Mouse (Mus musculus) testis, postnatal 14 days (tissue): ENCODE results near the gene Sh3tc1.
A peak's percentile ranks its signal among the peaks of the same experiment; 100 is the strongest.

Experiments used
- DNase-seq: peaks from one replicate; pipeline ENCODE4 v3.0.0; 2021; ENCODE audit warnings: low spot score

The Sh3tc1 gene

DNA sequence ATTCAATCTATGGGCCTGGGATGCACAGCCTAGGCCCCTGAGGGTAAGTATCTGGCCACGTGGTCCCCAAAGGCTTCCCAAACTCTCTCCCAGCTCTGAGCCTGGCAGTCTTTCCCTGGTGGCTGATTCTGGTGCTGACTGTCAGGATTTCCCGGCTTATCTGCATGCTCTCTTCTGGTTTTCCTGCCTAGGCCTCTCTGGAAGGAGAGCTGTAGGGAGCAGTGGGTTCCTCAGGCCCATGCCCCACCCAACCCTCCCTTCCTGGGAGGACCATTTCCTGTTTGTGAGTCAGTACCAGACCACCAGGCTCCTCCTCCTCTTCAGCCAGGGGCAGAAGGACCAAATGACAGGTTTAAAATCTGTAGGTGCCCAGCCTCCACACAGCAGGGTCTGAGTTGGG lies 17.1 kb downstream of the Sh3tc1 start:
- DNase-seq: no peak

DNA sequence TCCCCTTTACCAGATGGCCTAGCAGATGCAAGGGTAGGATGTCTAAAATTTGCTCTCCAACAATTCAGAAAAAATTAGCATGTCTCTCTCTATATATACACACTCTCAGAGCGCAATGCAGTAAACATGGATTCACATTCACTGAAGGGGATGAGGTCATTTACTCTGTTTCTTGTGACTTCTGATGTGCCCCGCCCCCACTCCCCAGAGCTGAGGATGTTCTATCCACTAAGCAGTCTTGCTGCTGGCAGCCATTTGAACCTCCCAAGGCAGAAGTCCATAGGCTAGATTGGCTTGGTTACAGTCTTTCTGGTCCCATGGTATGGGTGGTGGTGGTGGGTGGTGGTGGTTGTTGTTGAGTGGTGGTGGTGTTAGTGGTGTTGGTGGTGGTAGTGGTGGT lies 17.9 kb downstream of the Sh3tc1 start:
- DNase-seq: no peak

DNA sequence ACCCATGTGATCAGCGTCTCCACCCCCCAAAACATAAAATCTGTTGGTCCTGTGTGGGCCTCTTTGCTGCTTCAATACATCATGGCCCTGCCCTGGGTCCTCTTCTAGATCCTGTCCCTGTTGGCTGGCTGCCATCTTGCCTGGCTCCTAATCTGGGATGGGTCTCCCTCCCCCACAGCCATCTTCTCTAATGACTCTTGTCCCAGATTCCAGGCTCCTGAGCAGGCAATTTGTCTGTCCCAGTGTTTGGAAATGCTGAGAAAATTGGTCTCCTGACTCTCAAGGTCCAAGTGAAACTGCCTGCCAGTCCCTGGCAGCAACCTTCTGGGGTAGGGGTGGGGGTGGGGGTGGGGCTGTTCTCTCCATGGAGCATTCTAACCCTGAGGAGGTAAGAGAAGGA lies 19.9 kb downstream of the Sh3tc1 start:
- no peak for DNase-seq

DNA sequence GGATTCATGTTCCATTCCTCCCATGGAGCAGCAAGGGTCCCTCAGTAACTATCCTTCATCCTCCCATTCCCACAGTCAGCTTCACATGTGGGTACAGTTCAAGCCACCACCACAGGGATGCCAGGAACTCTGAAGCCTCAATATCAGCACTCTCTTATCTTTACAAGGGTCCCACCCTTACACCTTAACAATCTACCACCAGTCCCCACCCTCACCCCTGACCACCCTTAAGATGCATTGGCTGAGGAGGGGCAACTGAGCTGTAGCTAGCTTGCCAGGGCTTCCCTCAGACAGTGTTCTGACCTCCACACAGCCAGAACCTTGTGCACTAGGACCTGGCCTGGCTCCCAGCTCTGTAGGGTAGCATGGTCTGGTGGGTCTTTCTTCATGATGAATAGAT lies 20.4 kb downstream of the Sh3tc1 start:
- DNase-seq: no peak

DNA sequence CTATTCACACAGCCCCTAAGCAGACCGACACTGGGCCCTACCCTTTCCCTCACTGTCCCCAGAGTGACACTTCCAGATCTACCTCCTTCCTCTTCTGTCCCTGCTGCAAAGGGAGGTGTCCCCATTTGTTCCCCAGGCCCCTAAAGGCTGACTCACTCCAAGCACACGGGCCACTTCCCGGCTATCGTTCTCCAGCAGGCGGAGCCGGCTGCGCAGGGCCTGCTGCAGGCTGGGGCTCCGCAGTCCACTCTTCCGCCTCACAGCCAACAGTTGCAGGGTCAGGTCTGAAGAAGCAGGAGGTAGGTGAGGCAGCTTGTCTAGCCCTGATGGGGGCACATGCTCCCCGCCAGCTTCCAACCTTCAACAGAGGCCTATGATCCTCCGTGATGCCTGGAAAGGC lies 21.0 kb downstream of the Sh3tc1 start:
- no peak for DNase-seq

DNA sequence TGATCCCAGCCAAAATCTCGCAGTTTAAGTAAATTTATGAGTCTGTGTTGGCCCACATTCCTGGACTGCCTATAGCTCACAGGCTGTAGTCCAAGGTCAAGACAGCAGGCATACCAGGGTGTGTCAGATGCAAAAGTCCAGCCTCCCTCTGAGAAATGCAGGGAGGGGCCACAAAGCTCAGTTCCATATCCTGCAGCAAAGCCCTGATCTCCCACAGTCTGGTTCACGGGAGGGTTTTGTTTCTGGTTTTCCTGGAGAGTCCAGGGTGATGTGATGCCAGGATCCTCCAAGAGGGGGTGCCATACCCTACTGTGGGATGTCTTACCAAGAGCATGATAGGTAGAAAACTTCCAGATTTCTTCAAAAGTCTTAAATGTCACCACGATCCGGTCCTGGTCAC lies 21.8 kb downstream of the Sh3tc1 start:
- DNase-seq: no peak

DNA sequence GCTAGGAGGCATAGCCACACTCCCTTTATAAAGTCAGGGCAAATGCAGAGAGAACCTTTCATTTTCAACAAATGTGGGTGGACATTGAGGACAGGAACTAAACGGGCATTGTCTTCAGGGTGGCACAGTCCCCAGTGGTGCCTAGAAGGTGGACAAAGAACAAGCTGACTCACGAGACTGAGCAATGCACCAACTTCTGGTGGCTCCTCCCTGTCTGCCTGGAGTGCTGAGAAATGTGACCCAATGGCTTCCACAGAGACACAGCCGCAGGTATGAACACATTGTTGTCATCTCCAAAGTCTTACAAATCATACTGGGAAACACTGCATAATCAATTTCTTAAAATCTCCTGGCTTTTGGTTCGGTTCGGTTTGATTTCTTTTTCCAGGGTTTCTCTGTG lies 22.3 kb downstream of the Sh3tc1 start:
- DNase-seq: no peak

DNA sequence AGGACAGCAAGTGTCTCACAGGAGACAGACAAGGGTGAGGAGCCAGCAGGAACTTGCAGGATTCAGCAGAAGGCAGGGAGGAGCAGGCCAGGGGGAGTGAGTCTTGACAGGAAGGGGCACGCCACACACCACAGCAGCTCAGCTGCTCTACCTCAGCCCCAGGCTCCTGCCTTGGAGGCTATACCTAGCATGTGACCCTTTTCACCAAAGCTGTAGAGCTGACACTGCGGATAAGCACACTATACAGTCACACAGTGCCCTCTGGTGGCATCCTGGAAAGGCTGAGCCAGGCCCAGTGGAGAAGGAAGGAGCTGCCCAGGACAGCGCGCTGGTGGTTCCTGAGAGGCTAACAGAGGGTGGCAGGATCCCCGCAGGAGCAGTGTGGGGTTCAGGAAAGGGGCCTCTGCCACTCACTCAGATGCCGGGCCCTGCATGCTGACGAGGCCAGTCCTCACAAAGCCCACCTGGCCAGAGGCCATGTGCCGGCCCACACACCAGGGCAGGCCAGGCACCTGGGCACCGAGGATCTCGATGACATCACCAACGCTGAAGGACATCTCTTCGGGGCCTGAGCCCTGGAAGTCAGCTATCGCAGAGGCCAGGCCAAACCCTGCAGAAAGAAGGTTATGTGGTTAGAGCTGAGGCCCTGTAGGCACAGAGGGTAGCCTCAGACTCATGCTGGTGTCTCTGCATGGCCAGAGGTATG lies 26.0 kb downstream of the Sh3tc1 start:
- DNase-seq: no peak

DNA sequence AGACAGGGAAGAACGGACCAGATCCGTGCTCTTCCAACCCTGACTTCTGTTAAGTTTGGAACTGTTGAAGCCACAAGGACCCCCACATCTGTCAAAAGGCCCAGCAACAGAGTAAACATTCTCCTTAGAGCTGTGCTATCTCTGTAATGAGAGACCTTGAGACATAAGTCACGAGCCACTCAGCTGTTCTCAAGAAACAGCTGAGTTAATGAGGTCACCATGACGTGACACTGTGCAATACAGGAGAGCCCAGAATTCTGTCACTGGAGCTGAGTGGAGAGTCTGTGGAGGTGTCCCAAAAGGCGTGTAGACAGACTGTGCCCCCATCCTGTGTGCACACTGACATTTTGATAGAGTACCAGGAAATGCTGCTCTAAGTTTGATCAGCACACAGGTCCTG lies 27.3 kb downstream of the Sh3tc1 start:
- no peak for DNase-seq

DNA sequence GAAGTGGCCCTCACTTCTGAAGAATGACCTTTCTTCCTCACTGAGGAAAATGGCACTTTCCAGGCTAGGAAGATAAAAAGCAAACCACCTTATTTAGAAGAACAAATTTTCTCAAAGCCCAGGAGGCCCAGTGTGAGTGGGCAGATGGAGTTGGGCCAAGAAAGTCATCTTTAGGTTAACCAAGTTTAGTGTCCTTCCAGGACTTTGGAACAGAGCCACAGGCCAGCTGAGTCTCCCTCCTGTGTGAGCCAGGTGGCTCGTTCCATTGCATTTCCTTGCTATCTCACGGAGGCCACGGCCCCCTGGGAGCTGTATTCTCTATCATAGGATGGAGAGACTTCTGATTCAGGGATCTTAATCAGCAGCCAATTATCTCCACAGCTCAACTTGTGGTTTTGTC lies 28.9 kb downstream of the Sh3tc1 start:
- DNase-seq: no peak

DNA sequence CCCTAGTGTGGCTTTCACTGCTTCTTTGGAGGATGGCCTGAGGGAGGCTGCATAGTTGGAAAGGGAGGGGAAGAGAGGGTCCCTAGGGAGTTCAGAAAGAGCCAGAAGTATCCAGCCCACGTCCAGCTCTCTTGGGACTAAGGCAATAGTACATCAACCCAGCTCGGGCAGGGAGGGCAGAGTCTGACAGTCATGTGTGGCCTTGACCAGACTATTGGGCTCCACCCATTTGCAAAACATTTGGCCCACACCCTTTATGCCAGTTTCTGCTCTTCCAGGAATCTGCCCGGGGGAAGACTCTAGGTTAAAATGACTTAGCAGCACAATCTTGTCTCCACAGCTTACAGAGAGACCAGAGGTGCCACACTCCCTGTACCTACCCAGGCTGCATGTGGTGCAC lies 29.3 kb downstream of the Sh3tc1 start:
- no peak for DNase-seq

DNA sequence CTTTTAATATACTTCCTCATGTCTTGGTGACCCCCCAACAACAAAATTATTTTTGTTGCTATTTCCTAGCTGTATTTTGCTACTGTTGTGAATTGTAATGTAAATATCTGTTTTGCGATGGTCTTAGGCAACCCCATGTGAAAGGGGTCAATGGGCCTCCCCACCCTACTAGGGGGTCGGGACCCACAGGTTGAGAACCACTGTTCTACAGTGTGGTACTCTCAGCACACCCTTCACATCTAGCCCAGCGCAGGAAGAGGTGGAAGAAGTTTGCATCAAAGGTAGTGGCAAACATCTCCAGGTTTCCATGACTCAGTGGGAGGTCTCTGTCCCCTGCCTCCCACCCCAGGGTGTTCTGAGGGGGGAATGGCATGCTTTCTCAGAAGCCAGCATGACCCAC lies 34.4 kb downstream of the Sh3tc1 start:
- no peak for DNase-seq

DNA sequence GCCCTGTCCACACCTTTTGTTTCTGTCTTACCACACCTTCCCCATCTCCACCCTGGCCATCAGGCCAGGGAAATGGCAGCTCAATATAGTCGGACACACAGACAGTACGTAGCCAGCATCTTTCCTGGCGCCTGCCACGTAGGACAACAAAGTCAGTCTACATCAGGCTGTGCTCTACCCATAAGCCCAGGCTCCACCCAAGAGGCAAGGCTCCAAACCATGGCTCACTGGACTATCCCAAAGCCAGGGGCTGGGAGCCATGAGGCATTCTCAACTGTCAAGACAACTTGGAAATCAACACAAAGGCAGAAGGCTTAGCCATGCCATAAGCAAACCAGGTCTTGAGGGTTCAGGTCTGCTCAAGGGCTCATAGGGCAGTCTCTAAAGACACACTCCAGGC lies 36.0 kb downstream of the Sh3tc1 start:
- DNase-seq: no peak

DNA sequence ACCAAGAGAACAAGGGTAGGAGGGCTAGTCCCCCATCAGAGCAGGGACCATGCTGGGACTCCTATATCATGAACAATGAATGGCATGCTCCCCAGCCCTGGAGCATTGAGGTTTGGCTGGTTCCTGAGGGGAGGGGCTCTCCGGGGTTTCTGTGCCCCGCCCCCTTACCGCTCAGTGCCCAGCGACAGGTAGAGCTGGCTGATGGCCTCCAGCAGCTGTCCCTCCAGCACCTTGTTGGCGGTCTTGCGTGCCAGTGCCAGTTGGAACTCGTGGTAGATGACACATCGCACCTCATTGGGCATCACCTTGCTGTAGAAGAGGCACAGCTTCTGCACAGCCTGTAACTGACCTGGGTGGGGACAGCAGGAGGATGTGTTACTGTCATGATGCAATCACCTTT lies 36.6 kb downstream of the Sh3tc1 start:
- no peak for DNase-seq

DNA sequence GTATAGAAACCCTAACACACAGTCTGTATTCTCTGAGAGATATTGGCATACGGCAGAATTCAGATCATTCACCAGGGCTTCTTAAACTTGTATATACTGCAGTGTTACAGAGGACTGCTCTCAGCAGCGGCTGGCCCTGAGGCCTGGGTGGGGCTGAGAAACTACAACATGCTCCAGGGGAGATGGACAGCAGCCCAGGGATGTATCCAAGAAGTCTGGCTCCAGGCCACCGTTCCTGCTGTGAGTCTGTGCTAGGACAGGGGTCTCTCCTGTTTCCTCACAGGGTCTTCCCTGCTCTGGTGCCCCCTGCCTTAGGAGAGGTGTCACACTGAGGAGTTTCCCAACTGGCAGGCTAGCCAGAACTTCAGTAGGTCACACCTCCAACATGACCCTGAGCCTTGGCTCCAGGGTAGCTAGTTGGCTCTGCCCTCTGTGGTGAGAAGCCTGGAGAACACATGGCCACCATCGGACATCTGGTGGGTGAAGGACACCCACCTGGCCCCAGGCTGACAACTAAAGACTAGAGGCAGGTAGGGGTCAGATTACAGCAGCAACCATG lies 37.1 kb downstream of the Sh3tc1 start:
- DNase-seq: no peak

DNA sequence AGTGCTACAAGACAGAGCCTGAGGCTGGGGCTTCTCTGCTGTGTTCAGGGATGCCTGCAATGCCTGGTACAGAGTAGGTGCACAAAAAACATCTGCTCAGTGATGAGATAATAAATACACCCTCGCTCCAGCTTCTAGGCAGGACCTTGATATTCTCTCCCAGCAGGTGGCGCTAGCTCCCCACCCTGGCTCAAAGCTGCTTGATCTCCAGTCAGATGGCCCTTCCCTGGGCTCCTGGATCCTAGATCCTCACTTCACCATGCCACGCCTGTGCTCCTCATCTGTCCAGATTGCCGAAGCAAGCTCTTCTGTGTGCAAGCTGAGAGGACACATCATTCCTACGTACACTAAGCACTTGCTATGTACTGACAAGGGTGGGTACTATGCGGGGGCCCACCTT lies 38.7 kb downstream of the Sh3tc1 start:
- DNase-seq: peak; percentile 50

DNA sequence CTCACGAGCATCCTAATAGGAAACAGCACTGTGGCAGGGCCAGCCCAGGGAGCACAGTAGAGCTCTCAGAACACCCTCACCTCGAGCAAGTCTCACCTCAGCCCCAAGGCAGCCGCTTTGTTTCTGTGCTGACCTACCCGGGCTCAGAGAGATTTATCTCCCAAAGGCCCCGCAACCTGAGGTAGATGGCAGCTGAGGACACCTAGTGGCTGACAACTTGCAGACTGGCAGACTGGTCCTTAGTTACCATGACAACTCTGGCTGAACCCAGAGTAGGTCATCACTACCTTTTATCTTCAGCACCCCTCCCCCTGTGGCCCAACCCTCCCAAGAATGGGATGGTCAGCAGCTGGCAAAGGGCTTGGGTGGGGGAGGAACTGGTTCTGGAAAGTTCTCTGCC lies 44.0 kb downstream of the Sh3tc1 start:
- no peak for DNase-seq

DNA sequence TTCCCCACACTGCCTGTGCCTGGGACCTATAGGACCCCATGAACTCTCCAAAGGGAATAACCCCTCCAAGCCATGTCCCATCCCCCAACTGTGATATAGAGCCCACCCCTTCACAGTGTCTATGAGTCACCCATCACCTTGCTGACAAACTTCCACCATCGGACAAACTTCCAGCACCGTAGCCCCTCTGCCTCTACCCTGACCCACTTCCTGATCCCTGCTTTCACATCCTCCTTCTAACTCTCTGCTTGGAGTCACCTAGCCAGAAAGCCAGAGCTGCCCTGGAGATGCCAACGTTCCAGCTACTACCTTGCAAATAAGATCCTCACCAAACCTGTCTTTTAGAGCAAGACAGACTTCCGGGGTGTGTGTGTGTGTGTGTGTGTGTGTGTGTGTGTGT lies 46.1 kb downstream of the Sh3tc1 start:
- DNase-seq: no peak

DNA sequence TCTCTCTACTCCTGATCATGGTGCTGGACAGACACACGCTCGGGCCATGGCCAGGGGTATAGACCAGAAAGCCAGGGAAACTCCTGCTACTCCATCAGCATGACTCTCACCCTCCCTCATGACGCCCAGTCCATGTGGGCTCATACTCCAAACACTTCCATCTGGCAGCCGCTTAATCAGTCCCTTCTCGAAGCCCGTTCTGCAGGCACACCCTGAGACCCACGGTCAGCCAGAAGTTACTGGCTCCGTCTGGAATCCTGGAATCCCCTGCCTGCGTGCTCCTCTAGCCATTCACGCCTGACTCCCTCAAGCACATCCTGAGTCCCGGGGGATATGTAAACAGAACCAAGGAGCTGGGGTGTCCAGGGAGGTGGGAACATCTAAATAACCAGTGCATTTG lies 48.5 kb downstream of the Sh3tc1 start:
- no peak for DNase-seq

DNA sequence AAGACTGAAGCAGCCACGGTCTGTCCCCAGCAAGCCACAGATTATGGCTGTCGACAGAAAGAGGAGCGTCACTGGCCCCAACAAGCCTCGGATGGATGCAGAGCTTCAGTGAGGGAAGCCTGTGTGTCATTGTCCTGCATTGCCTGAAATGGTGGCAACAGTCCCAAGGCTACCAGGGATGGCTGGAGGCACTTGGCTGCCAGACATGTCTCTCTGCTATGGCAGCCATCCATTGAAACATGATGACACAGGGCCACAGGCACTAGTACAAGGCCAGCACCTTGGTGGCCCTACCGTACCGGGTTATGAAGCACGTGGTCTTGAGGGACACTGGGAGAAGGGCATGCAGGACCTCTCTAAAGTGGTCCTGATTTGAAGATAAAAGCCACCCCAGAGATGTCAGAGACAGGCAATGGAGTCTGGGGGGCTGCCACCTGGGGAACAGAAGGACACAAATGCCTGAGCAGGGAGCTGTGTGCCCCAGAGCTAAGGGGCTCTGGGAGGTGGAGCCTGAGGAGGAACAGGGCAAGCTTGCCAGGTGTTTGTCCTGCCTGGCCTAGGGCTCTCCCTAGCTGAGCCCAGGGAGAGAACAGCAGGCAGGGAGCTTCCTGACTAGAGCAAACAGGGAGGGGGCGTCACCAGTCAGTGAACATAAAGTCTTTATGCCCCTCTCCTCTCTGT lies 49.2 kb downstream of the Sh3tc1 start:
- DNase-seq: no peak

DNA sequence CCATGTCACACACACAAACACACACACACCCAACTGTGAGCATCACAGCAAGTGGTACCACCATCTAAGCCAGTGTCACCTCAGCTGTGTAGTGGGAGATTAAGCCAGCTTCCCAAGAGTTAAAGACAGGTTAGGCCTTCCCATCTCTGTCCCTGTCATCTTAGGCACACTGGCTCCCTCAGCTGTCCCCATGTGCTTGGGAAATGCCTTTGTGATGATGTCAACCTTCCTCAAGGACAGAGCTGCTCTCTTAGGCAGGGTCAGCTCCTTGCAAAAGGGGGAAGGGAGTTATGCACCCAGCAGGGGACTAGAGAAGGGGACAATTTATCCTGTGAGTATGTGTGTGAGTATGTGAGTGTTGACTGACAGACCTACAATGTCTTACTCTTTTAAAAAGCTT lies 50.4 kb downstream of the Sh3tc1 start:
- no peak for DNase-seq

DNA sequence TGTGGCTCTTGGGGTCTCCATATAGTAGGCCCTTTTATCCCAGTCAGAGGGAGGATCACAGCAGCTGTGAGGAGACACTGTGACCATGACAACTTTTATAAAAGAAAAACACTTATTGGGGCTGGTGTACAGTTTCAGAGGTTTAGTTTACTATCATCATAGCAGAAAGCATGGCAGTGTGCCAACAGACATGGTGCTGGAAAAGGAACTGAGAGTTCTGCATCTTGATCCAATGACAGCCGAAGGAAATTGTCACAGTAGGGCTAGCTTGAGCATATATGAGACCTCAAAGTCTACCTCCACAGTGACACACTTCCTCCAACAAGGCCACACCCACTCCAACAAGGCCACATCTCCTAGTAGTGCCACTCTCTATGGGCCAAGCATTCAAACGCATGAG lies 50.9 kb downstream of the Sh3tc1 start:
- DNase-seq: no peak

DNA sequence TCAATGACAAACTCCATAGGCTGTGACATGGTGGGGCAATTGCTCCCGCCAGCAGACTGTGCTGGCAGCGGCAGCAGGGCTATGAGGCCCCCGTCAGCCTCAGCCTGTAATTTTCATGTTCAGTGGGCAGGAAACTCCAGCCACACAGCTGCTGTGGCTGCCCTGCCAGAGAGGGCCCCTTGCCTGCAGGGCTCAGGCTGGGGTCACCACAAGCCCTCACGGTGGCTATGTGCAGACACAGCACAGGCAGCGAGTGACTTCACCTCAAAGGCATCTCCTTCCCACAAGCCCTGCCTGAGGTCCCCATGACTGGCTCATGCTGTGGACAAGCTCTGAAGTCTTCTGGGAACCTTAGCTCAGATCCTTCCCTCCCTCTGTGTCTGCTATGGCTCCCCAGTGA lies 52.7 kb downstream of the Sh3tc1 start:
- no peak for DNase-seq

DNA sequence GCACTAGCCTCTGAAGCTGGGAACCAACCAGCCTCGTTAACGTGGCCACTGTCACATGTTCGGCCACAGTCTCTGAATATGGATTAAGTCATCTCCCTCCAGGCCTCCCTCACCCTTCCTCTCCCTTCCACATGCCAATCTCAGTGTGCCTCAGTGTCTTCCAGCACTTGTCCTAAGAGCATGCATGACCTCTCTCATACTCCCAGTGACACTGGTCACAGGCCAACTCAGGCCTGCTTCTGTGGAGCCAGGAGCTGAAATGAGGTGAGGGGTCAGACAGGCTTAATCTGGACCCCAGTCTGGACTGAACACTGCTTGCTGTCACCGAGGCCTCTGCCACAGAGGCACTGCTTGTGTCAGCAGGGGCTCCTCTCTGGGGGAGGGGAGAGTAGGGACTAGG lies 53.5 kb downstream of the Sh3tc1 start:
- DNase-seq: no peak
